Mouse (Mus musculus) lung, postnatal 14 days (tissue): ENCODE measurements around the gene Olfr711.
"Not testable (repeated sequence)": the region's sequence is repeated elsewhere in the genome, so short reads cannot be mapped to it uniquely, and the experiment has no call there.

Experiments
- DNase-seq: peaks from one replicate; pipeline ENCODE4 v3.0.0; 2021

Olfr711 gene

GRCm38 (mm10) chr7:106975353-106975752 is at the start of gene Olfr711:
Gene Olfr711, minus strand, starts transcription at chr7:106975453.
- DNase-seq = no peak

GRCm38 (mm10) chr7:107005972-107006371 is 30.7 kb upstream of the Olfr711 start, which contains the start of gene Olfr2:
Gene Olfr2, minus strand, starts transcription at chr7:107006072.
- DNase-seq = no peak

GRCm38 (mm10) chr7:107004169-107004568 is 28.9 kb upstream of the Olfr711 start:
- no peak for DNase-seq

GRCm38 (mm10) chr7:107000798-107001197 is 25.5 kb upstream of the Olfr711 start:
- DNase-seq = peak; percentile 2

- no peak for DNase-seq
Observed at GRCm38 (mm10) chr7:106985236-106985635, 10.0 kb upstream of the Olfr711 start.

- not testable (repeated sequence) for DNase-seq
Observed at GRCm38 (mm10) chr7:106967503-106967902, 7.8 kb downstream of the Olfr711 start.

- no peak for DNase-seq
Observed at GRCm38 (mm10) chr7:106963837-106964236, 11.4 kb downstream of the Olfr711 start, which contains the start of gene Olfr6. Gene Olfr6, minus strand, starts transcription at chr7:106963937.

- DNase-seq = no peak
Observed at GRCm38 (mm10) chr7:106948212-106948611, 27.0 kb downstream of the Olfr711 start, which contains the start of gene Olfr710. Gene Olfr710, minus strand, starts transcription at chr7:106948312.

GRCm38 (mm10) chr7:106932119-106932518 is 43.1 kb downstream of the Olfr711 start, which contains the start of gene Olfr709-ps1:
Gene Olfr709-ps1, minus strand, starts transcription at chr7:106932219.
- DNase-seq = no peak

- DNase-seq = not testable (repeated sequence)
Observed at GRCm38 (mm10) chr7:106920961-106921360, 54.3 kb downstream of the Olfr711 start.
